Mouse (Mus musculus): Measurements from ENCODE around the gene Cd300lb.

DNA sequence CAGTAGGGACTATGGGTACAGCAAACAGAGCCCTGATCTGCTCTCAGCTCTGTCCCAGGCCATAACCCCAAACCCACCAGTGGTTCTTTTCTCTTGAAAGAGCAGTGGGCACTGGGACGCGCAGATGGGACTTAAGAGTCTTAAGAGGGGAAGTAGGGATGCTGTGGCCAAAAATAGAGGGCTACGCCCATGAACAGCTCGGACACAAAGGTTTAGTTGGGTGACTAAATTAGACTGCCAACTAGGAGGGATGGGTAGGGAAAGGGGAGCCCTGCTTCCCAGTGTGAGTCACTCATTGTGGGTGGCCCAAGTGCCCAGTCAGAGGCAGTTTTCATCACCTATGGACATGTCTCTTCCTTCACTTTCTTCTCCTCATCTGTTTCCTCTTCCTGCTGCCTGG, 31.0 kb downstream of the Cd300lb start:
- TF ChIP-seq POLR2A (IDR thresholded peaks at IDR 0.05; ENCODE audit: borderline replicate concordance, extremely low read depth, low read depth, low read length): no peak
- TF ChIP-seq CTCF (IDR thresholded peaks at IDR 0.05; ENCODE audit: insufficient read depth, low read length): no peak
